Mouse (Mus musculus) heart, adult 2 months (tissue): ENCODE measurements around the gene Mef2c. TPM values are rescaled to one million over a fixed set of nuclear protein-coding genes. Genes with fewer than 3 reads are reported as not detected.

Source experiments
- DNase-seq, 2 experiments: peaks; one replicate each; pipeline ENCODE4 v3.0.0; 2021
- H3K27ac ChIP-seq: fragments of 200-600 bp; 2 replicates; pipeline ENCODE4 v1.8.1; 2022
- H3K27me3 ChIP-seq: fragments of 200-500 bp; 2 replicates; pipeline ENCODE4 v1.6.1; 2012; ENCODE audit warnings: mild to moderate bottlenecking, low read length, inconsistent platforms, mixed read lengths; ENCODE audit not compliant: control insufficient read depth, insufficient read depth
- H3K36me3 ChIP-seq: fragments of 200-500 bp; 2 replicates; pipeline ENCODE4 v1.6.1; 2012; ENCODE audit warnings: low read length, inconsistent platforms; ENCODE audit not compliant: control insufficient read depth, insufficient read depth
- H3K4me1 ChIP-seq: fragments of 200-500 bp; 2 replicates; pipeline ENCODE4 v1.6.1; 2011; ENCODE audit warnings: low read length; ENCODE audit not compliant: control insufficient read depth, insufficient read depth
- H3K4me3 ChIP-seq: fragments of 200-600 bp; 2 replicates; pipeline ENCODE4 v1.8.1; 2022
- H3K79me2 ChIP-seq: fragments of 200-500 bp; replicated peaks from 2 replicates; pipeline ENCODE4 v1.6.1; 2012; ENCODE audit warnings: mild to moderate bottlenecking, inconsistent platforms, low read length, moderate library complexity, mixed read lengths; ENCODE audit not compliant: control insufficient read depth, insufficient read depth
- H3K9ac ChIP-seq: fragments of 200-500 bp; 2 replicates; pipeline ENCODE4 v1.6.1; 2012; ENCODE audit warnings: low read depth, mild to moderate bottlenecking, control low read depth, inconsistent platforms, low read length, mixed read lengths
- CTCF ChIP-seq: fragments of 200-600 bp; IDR thresholded peaks from 2 replicates; pipeline ENCODE4 v1.8.1; 2022; ENCODE audit warnings: antibody characterized with exemption, mild to moderate bottlenecking, moderate library complexity
- EP300 ChIP-seq: fragments of 200-500 bp; IDR thresholded peaks from 2 replicates; pipeline ENCODE4 v1.6.1; 2011; ENCODE audit warnings: low read depth, low read length, control low read depth; ENCODE audit not compliant: insufficient read depth
- POLR2A ChIP-seq: fragments of 200-500 bp; IDR thresholded peaks from 2 replicates; pipeline ENCODE4 v1.6.1; 2011; ENCODE audit warnings: mild to moderate bottlenecking, low read depth, low read length, control low read depth; ENCODE audit not compliant: insufficient read depth
- WGBS: fragments of 180-500 bp; shearing (Covaris S2); methylation state at CpG from one replicate; pipeline ENCODE4 v1.1.7; 2018; 5-methylcytosine and 5-hydroxymethylcytosine counted together
- intact Hi-C: fragments of 180-260 bp; cut with DNase I; formaldehyde crosslinking; loops from one replicate; pipeline ENCODE4 v1.15.1; 2025
- polyA plus RNA-seq: library from polyadenylated mRNA; depleted of rRNA; stranded (reverse); fragments of >200 nt; gene quantifications from 2 replicates; pipeline ENCODE4 v1.2.3, GENCODE M21; 2012
- total RNA-seq, 2 experiments: library from RNA; stranded (reverse); gene quantifications; 2 replicates each; pipeline ENCODE4 v1.2.3; 2021

Mef2c gene
- total and polyA plus RNA-seq, 3 experiments, result 35.5 to 74.1 (median 56.5) TPM

DNA sequence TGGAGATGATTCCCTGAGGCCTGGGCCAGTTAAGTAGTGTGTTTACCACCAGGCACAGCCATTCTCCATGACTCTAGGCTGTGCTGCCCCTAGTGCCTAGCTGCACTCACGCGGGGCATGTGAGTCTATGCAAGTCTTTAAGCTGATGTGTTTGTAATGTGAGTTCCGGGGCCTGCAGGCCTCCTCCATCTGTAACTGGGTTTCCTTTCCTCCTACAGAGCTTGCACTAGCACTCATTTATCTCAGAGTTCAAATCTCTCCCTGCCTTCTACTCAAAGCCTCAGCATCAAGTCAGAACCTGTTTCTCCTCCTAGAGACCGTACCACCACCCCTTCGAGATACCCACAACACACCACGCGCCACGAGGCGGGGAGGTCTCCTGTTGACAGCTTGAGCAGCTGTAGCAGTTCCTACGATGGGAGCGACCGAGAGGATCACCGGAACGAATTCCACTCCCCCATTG lies 158.3 kb downstream of the Mef2c start:
- no peak for TF ChIP-seq POLR2A
- TF ChIP-seq EP300, result no peak
- no peak for TF ChIP-seq CTCF
- Histone ChIP-seq H3K9ac (no peak overlapping the region), H3K79me2 (peaks cover 1% of the 10 kb centered on the region; the same call in 1 of the 2 replicates), H3K27me3 (no peaks in the 10 kb centered on the region), H3K36me3 (peaks cover 4% of the 10 kb centered on the region; the same call in 1 of the 2 replicates), H3K4me1 (no peaks in the 10 kb centered on the region), H3K27ac (no peak overlapping the region), H3K4me3 (no peak overlapping the region)
- intact Hi-C loops, result no loop called here
- DNase-seq, result no peak
- 77% methylated on average over 14 of the region's 14 CpGs for WGBS

GRCm38 (mm10) chr13:83666179-83666578 lies 162.3 kb downstream of the Mef2c start:
- H3K27me3 ChIP-seq, result no peaks in the 10 kb centered on the region
- no peak overlapping the region for H3K4me3 ChIP-seq
- no peaks in the 10 kb centered on the region; the same call in 1 of the 2 replicates for H3K79me2 ChIP-seq
- TF ChIP-seq CTCF (no peak), EP300 (no peak)
- H3K36me3 ChIP-seq, result no peaks in the 10 kb centered on the region; the same call in 1 of the 2 replicates
- no peak for DNase-seq
- WGBS, result 91% methylated on average over 7 of the region's 7 CpGs
- intact Hi-C loops, result no loop called here
- no peaks in the 10 kb centered on the region for H3K4me1 ChIP-seq
- H3K27ac ChIP-seq, result no peak overlapping the region
- no peak overlapping the region for H3K9ac ChIP-seq

DNA sequence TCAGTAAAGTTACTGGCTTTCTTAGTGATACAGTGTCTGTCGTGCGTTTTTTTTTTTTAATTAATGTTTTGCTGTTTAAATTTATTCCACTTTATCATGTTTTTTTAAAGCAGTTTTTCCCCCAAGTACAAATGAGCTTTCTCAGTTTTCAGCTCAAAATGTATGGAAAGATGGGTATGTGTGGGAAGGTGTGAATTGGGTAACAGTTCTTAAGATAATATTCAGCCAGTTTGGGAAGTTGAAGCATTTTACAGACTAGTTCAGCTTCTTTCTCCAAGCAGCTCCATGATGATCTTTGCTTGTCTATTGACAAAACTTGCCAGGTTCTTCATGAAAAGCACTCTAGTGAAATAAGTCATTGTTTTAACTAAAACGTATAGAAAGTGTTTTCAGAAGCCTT lies 163.2 kb downstream of the Mef2c start:
- 79% methylated on average over 3 of the region's 3 CpGs for WGBS
- H3K9ac ChIP-seq, result no peak overlapping the region
- intact Hi-C loops, result no loop called here
- H3K36me3 ChIP-seq, result no peaks in the 10 kb centered on the region
- no peak overlapping the region for H3K4me3 ChIP-seq
- H3K79me2 ChIP-seq, result no peaks in the 10 kb centered on the region
- no peak for TF ChIP-seq POLR2A
- no peak for TF ChIP-seq EP300
- TF ChIP-seq CTCF, result no peak
- no peaks in the 10 kb centered on the region for H3K4me1 ChIP-seq
- no peak overlapping the region for H3K27ac ChIP-seq
- no peaks in the 10 kb centered on the region for H3K27me3 ChIP-seq
- no peak for DNase-seq

- Histone ChIP-seq H3K79me2 (no peaks in the 10 kb centered on the region), H3K27me3 (0 out of 2 replicates have a peak, but pooled peaks cover under 1% of the 10 kb centered on the region), H3K27ac (no peak overlapping the region), H3K4me1 (no peaks in the 10 kb centered on the region), H3K9ac (no peak overlapping the region), H3K36me3 (no peaks in the 10 kb centered on the region), H3K4me3 (no peak overlapping the region)
- intact Hi-C loops, result no loop called here
- TF ChIP-seq CTCF (no peak), POLR2A (no peak), EP300 (no peak)
- DNase-seq, result no peak
- 61% methylated on average over 2 of the region's 2 CpGs for WGBS
These were observed 203.8 kb downstream of the Mef2c start for GRCm38 (mm10) chr13:83707611-83708010.

DNA sequence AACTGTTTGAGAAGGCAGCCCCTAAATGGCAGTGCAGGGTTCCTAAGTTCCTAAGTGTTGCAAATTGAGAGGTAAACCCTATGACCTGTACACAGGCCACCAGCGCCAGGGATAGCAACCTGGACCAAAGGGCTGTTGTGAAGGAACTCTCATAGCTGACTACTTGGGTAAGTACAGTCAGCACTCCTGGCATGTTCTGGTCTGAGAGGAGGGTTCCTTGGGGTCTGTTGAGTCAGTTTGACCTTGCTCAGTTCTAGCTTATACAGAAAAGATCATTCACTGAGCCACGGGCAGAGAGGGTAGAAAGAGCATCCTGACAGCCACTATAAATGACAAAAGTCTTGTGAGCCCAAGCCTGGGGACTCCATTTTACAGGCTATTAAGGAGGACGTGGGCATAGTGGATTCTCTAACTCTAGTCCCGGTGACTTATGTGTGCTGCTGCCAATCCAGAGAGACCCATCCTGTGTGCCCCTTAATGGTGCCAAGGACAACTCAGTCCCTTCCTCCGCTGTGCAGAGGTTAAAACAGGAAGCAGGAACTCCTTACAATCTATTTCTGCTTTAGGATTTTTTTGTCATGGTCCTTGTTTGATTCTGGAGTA lies 209.0 kb downstream of the Mef2c start:
- no peak for DNase-seq
- Histone ChIP-seq H3K36me3 (no peaks in the 10 kb centered on the region), H3K27me3 (peaks cover 23% of the 10 kb centered on the region), H3K9ac (no peak overlapping the region), H3K4me3 (no peak overlapping the region), H3K4me1 (no peaks in the 10 kb centered on the region), H3K27ac (no peak overlapping the region), H3K79me2 (no peaks in the 10 kb centered on the region)
- TF ChIP-seq CTCF (no peak), POLR2A (no peak), EP300 (no peak)
- 22% methylated on average over 5 of the region's 5 CpGs for WGBS
- intact Hi-C loops, result no loop called here

- Histone ChIP-seq H3K4me1 (no peaks in the 10 kb centered on the region), H3K79me2 (no peaks in the 10 kb centered on the region), H3K36me3 (no peaks in the 10 kb centered on the region), H3K27me3 (peaks cover 25% of the 10 kb centered on the region), H3K9ac (no peak overlapping the region), H3K27ac (no peak overlapping the region), H3K4me3 (no peak overlapping the region)
- intact Hi-C loops, result loop anchor here (2.0 kb wide), 2 partner anchors 633 to 1045 kb away; no protein-coding TSS in a partner anchor
- 7% methylated on average over 19 of the region's 19 CpGs for WGBS
- TF ChIP-seq CTCF, result no peak
- TF ChIP-seq POLR2A, result no peak
- no peak for TF ChIP-seq EP300
- no peak for DNase-seq
These were observed 209.9 kb downstream of the Mef2c start for GRCm38 (mm10) chr13:83713661-83714291.
